Mouse (Mus musculus) right cerebral cortex, postnatal 4 days (tissue): ENCODE measurements around the gene Chst15.

Experiments used
- DNase-seq: peaks from one replicate; pipeline ENCODE4 v3.0.0-alpha.2; 2022

The Chst15 gene

DNA sequence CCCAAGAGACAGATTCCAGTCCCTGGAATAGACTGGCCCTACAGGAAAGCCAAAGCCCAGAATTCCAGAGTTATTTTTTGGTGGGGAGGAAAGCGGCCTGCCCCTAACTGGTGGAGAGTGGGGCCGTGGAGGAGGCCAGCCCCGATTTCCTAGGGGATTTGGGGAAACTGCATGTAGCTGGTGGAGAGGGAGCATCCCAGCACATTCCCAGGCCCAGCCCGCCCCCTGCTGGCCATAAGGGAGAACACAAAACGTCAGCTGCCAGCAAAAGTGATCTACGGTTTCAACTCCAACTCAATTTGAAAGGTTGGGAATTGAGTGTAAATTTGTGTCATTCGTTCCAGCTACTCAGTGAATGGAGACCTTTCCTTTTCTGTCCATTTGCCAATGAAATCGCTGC is 103.6 kb downstream of the Chst15 start:
- peak; percentile 84 for DNase-seq

DNA sequence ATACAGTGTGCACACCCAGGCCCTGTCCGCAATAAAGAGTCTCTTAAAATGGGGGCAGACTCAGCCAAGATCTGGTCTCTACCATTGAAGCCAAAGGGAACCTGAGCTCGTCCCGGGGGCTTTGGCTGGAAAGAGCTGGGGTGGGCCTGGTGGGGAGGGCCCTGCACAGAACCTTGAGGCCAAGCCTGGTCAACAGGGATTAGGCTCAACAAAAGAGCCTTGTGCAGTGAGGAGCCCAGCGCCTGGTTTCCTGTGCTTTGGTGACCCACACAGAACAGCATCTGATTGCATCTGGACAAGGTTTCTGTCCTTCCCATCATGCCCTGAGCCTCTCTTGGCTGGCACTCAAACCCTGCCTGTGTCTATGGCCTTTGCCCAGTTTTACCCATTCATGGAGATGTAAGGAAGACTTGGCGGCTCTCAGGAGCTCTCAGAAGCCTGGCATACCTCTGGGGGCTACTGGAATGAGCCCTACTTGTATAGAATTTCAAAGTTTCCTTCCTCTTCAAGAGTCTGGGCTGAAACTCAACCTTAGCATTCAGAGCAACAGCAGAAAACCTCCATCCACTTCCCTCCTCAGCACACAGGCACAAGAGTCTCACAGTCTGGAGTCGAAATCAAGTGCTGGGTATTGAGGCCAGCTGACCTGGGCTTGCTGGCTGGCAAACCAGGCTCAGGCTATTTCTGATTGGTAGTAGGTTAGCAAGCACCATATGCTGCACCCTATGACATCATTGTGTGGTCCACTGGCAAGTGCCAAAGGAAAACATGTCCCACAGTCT is 104.9 kb downstream of the Chst15 start:
- peak; percentile 47 for DNase-seq

DNA sequence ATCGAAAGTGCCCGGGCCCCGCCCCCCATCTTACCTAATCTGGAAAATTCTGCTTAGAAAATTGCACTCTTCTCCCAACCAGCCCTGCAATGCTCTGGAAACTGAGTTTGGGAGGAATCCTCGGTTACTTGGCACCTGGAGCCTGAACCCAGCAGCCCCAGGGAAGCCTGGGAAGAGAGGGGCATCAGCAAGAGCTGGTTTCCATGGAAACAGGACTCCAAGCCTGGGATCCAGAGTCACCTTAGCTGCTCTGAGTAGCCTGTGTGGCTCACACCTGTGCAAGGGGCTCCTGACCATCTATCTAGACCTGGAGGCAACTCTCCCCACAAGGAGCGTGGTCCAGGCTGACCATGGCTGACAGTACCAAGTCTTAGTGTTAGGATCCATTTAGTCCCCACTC is 106.4 kb downstream of the Chst15 start:
- no peak for DNase-seq

DNA sequence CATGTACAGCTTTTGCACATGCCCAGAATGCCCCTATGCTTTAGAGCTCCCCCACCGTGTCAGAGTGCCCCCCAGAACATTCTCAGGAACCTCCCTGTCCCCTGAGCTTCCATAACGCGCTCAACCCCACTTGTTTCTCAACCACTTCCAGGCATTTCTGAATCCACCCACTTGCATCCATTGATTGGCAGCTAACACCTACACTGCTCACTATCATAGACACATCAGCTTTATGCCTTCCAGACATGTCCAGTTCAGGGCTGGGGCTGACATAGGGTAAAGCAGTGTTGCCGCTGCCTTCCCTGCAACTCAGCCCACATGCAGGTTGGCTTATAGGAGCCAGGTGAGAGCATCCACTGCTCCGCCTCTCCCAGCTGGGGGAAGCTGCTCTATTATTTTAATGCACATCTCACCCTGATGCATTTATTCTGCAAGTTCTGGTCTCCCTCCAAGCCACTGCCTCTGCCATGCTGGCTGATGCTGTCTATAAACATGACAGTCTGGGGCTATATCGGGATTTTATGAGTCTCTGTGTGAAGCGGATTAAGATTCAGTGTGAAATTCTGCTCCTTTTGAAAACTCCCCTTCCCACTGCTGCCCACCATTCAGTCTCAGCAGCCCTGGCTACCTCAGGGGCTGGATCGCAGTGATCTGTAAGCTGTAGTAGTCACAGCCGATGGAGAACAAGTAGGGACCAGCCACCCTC is 107.9 kb downstream of the Chst15 start:
- DNase-seq, result no peak

DNA sequence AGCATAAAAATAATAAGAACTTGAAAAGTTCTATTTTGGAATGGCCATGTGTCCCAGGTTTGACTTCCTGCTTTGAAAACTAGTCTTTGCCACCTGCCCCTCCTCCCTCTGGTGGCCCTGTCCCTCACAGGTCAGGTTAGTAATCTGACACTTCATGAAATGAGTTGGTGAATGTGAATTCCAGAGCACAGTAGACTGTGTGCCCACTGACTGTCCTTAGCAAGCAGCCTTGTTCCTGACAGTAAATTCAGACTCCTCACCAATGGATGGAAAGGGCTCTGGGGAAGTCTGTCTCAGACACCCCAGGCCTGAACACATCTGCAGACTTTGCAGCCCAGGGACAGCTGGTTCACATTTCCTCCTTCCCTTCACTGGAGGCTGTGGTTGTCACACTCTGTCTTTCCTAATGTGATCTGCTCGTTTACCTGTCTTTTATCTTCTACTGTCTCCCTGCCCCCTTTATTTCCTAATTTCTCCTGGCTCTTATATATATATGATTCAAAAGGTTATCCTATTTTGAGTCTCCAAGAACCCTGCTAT is 112.9 kb downstream of the Chst15 start:
- no peak for DNase-seq

DNA sequence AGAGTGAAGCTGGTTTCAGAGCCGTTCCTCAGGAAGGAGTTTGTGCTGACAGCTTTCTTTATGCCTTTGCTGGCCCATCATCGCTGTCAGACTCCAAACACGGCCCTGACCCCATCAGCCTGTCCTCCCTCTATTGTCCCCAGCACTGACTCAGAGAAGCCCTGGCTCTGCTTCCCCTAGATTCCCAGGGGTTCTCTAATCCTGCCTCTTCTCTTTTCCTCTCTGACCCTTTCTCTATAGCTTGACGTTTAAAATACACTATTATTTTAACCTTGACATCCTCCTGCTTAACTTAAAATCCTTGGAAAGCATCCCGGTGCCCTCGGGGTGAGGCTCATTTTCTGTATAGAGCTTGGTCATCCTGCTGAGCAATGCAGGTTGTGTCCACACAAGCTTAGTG is 117.3 kb downstream of the Chst15 start:
- no peak for DNase-seq

DNA sequence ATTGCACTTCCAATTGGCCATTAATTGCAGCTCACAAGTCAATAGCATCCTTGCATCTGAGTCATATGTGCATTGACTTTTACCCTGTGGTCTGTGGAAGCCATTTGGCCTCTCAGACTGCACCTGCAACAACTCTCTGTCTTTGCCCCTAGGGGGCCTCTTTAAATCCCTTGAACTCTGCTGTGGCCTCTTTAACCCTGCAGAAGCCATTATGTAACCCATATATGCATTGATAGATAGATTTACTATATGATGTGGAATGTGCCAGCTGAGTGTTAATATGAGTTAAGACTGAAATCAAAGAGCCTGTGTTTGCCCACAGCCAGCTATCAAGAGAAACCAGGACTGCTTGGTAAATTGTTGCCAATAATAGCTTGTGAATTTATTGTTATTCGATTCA is 118.2 kb downstream of the Chst15 start:
- no peak for DNase-seq

DNA sequence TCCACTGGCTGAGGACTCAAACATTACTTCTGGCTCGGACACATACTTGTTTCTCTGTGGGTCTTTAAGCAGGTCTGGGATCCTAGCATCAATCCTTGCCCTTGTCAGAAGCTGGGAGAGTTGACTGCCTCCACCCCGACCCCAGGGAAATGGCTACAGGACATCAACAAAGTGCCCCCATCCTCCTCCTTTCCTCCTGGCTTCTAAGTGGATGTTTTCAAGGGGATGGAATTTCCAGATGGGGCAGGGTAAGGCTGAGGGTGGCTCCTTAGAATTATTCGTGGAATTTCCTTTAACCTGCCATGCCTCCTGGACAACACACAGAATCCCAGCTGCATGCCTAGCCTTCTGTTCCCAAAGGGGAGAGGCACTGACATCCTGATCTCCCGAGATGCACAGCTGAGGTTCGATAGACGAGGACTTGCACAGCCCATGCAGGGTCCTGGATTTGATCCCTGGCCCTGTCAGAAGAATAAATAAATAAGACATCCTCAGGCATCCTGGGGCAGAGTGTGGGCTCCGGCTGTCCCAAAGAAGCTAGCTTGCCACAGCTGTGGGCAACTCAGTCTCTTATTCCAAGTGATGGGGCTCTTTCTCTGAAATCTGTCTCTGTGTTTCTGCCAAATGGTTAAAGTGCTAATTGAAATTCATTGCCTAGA is 119.1 kb downstream of the Chst15 start:
- DNase-seq, result no peak

DNA sequence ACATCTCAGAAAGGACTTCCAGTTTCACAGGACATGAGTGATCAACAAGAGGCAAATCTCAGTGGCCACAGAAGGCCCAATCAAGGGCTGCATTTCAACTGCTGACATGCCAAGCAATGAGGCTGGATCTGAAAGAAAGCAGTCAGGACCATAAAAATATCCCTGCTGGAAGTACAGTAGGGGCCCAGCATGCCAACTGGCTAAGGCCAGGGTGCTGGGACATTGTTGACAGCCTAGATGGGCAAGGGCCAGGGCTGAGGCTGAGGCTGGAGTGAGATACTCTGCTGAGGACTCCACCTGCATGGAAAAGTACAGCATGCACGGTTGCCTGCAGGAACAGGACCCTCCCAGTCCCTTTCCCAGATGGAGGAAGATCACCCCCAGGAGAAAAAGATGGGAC is 120.4 kb downstream of the Chst15 start:
- DNase-seq, result no peak

DNA sequence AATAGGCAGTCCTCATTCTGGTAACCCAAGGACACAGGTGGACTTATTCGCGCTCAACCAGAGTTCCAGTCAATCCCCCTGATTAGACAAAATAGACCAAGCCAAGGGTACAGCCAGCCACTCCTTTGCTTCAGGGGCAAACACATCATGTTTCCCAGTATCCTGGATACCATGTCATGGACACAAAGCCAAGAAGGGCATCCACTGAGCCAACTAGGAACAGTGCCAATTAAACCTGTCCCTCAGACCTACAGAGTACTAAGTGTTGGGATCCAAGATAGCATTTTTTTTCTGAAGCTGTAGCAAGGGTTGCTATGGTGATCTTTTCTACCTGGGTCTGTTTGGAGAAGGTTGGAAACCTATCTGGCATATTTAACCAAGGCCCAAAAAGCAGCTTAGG is 123.4 kb downstream of the Chst15 start:
- no peak for DNase-seq

DNA sequence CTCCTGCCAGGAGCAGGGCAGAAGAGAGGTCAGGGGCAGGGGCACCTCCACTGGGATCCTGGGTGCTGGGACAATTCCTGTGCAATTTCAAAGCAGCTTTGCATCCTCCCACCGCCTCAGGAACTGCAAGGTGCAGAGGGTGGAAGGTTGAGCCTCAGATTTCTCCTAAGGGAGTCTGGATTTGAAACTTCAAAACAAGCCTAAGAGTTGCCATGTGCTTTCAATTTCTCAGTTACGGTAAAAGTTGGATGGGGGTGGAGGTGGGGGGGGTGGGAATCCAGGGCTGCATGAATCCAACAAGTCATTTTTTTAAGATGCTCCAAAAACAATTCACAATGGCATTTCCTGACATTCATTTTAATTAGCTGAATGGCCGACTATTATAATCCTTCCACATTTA is 129.6 kb downstream of the Chst15 start:
- no peak for DNase-seq
